Mouse (Mus musculus): ENCODE data around the gene Kat5.

GRCm38 (mm10) chr19:5611973-5612372 lies 1.9 kb upstream of the Kat5 start:
- TF ChIP-seq CTCF (IDR thresholded peaks at IDR 0.05; ENCODE audit: low read depth, low read length) (no peak), GATA1 (IDR thresholded peaks at IDR 0.05; ENCODE audit: borderline replicate concordance, low read length) (no peak), GATA2 (IDR thresholded peaks at IDR 0.05; ENCODE audit: borderline replicate concordance, low read depth, low read length) (no peak), TAL1 (conservative IDR thresholded peaks at IDR 0.05; ENCODE audit: low read depth, low read length) (no peak)
